Mouse (Mus musculus): ENCODE data around the gene Clpb. TPM values are rescaled to one million over a fixed set of nuclear protein-coding genes. Genes with fewer than 3 reads are reported as not detected.

Gene Clpb
- polyA plus RNA-seq, 1 experiment from 2014 or later = 49.5 TPM

- POLR2A ChIA-PET = no interaction called here
- no peak for TF ChIP-seq CTCF (IDR thresholded peaks at IDR 0.05)
- CTCF ChIA-PET = interaction anchor here (1.2 kb wide), 1 partner anchor 20 kb away, joined by 3 read pairs; no protein-coding TSS in a partner anchor
- DNase-seq (ENCODE audit: low read depth, low spot score) (no peak), ATAC-seq (no peak)
- H3K27me3 ChIP-seq = peaks cover 6% of the 10 kb centered on the region
- in situ Hi-C loops (cut with MboI; ENCODE audit: low pct_unique_long_range_greater_than_20kb) = no loop called here
Measured at GRCm38 (mm10) chr7:101633629-101634177, 29.7 kb upstream of the Clpb start.

DNA sequence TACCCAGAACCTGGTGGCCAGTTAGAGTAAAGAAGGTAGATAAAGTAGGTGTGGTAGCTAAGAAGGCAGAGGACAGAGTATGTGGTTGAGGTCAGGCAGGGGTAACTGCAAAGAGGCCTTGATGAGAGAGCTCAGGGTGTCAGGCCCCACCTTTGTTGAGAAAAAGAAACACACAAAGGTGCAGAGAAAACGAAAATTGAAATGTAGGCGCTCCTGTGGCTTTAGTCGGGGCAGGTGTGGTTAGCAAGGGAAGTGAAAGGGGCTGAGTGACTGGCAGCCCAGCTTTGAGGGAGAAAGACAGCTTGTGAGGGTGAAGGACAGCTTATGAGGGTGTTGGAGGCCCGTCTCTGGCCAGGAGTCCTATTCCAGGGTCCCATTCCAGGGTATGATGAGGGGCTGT is 28.9 kb upstream of the Clpb start:
- ATAC-seq (no peak), DNase-seq (ENCODE audit: low read depth, low spot score) (no peak)
- CTCF ChIA-PET = no interaction called here
- in situ Hi-C loops (cut with MboI; ENCODE audit: low pct_unique_long_range_greater_than_20kb) = no loop called here
- POLR2A ChIA-PET = no interaction called here
- TF ChIP-seq CTCF (IDR thresholded peaks at IDR 0.05) = no peak
- peaks cover 12% of the 10 kb centered on the region for H3K27me3 ChIP-seq

GRCm38 (mm10) chr7:101636056-101636455 is 27.4 kb upstream of the Clpb start:
- in situ Hi-C loops (cut with MboI; ENCODE audit: low pct_unique_long_range_greater_than_20kb) = no loop called here
- H3K27me3 ChIP-seq = peaks cover 12% of the 10 kb centered on the region
- TF ChIP-seq CTCF (IDR thresholded peaks at IDR 0.05) = no peak
- ChIA-PET CTCF (no interaction called here), POLR2A (no interaction called here)
- ATAC-seq (no peak), DNase-seq (ENCODE audit: low read depth, low spot score) (no peak)

- POLR2A ChIA-PET = no interaction called here
- ATAC-seq = no peak
- in situ Hi-C loops (cut with MboI; ENCODE audit: low pct_unique_long_range_greater_than_20kb) = no loop called here
- TF ChIP-seq CTCF (IDR thresholded peaks at IDR 0.05) = no peak
- CTCF ChIA-PET = interaction anchor here (1.2 kb wide), 1 partner anchor 10 kb away, joined by 3 read pairs; no protein-coding TSS in a partner anchor
- DNase-seq (ENCODE audit: low read depth, low spot score) = no peak
- peaks cover 11% of the 10 kb centered on the region for H3K27me3 ChIP-seq
Measured at GRCm38 (mm10) chr7:101643879-101644278, 19.6 kb upstream of the Clpb start.

DNA sequence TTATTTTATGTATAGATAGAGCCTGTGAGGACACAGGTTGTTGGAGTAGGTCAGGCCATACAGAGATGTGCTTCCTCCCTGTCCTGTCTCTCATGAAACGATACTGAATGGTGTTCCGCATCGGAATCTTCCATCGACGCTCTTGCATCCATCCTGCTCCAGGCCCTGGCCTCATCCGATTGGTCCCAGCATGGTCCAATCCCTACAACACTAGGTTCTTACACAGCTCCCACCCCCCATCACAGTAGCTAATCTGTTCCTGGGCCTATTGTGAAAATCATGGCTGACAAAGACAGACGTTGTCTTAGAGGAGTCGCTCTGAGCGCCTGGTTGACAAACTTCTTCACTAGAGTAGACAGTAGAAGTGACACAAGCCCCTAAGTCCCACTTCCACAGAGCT is 13.7 kb upstream of the Clpb start:
- ChIA-PET POLR2A (no interaction called here), CTCF (interaction anchor here (0.7 kb wide), 1 partner anchor 330 kb away, joined by 3 read pairs; no protein-coding TSS in a partner anchor)
- in situ Hi-C loops (cut with MboI; ENCODE audit: low pct_unique_long_range_greater_than_20kb) = loop anchor here (25.0 kb wide), 2 partner anchors 588 to 763 kb away; no protein-coding TSS in a partner anchor
- no peak for ATAC-seq
- no peak for DNase-seq (ENCODE audit: low read depth, low spot score)
- peaks cover 10% of the 10 kb centered on the region for H3K27me3 ChIP-seq
- TF ChIP-seq CTCF (IDR thresholded peaks at IDR 0.05) = no peak

GRCm38 (mm10) chr7:101650565-101650964 is 12.9 kb upstream of the Clpb start:
- CTCF ChIA-PET = no interaction called here

DNA sequence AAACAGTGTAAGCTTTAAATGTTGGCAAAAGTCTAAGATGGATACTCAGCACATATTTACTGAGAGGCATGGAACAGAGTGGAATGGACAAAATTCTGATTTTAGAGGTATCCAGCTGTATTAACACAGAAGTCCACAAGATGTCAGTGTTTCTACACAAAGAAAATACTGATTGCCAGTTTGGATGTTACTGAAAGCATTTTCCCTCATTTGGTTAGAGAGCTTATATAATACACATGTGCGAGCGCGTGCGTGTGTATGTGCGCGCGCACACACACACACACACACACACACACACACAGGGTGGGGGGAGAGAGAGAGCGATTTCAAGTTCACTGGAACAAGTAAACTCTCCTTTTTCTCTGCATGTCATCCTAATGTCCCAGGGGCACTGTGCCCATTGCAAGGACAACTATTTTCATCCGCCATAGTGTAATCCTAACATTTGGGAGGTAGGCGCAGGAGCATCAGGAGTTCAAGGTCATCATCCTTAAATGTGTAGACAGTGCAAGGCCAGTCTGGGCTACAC is 9.7 kb upstream of the Clpb start:
- in situ Hi-C loops (cut with MboI; ENCODE audit: low pct_unique_long_range_greater_than_20kb) = loop anchor here (25.0 kb wide), 2 partner anchors 584 to 759 kb away; no protein-coding TSS in a partner anchor
- CTCF ChIA-PET = interaction anchor here (0.6 to 1.9 kb wide), 13 partner anchors 9 to 425 kb away, joined by 3 to 5 read pairs (median 3); no protein-coding TSS in a partner anchor
- TF ChIP-seq CTCF (IDR thresholded peaks at IDR 0.05) = peak; percentile 65
- DNase-seq (ENCODE audit: low read depth, low spot score) (no peak), ATAC-seq (no peak)
- peaks cover 9% of the 10 kb centered on the region for H3K27me3 ChIP-seq
- POLR2A ChIA-PET = no interaction called here

More at GRCm38 (mm10) chr7:101650565-101650964, 12.9 kb upstream of the Clpb start:
- no peak for DNase-seq (ENCODE audit: low read depth, low spot score)
- TF ChIP-seq CTCF (IDR thresholded peaks at IDR 0.05) = peak; percentile 59
- POLR2A ChIA-PET = no interaction called here
- in situ Hi-C loops (cut with MboI; ENCODE audit: low pct_unique_long_range_greater_than_20kb) = loop anchor here (25.0 kb wide), 2 partner anchors 587 to 762 kb away; no protein-coding TSS in a partner anchor
- ATAC-seq = no peak
- H3K27me3 ChIP-seq = peaks cover 9% of the 10 kb centered on the region

- DNase-seq (ENCODE audit: low read depth, low spot score) (no peak), ATAC-seq (no peak)
- ChIA-PET CTCF (interaction anchor here (1.4 kb wide), 1 partner anchor 9 kb away, joined by 3 read pairs; no protein-coding TSS in a partner anchor), POLR2A (interaction anchor here (0.7 kb wide), 1 partner anchor 325 kb away, joined by 3 read pairs; no protein-coding TSS in a partner anchor)
- TF ChIP-seq CTCF (IDR thresholded peaks at IDR 0.05) = no peak
- H3K27me3 ChIP-seq = no peaks in the 10 kb centered on the region
- in situ Hi-C loops (cut with MboI; ENCODE audit: low pct_unique_long_range_greater_than_20kb) = loop anchor here (25.0 kb wide), 2 partner anchors 582 to 757 kb away; no protein-coding TSS in a partner anchor
Measured at GRCm38 (mm10) chr7:101654936-101655335, 8.5 kb upstream of the Clpb start.

GRCm38 (mm10) chr7:101662006-101662405 is 1.4 kb upstream of the Clpb start:
- ATAC-seq = no peak
- POLR2A ChIA-PET = no interaction called here

DNA sequence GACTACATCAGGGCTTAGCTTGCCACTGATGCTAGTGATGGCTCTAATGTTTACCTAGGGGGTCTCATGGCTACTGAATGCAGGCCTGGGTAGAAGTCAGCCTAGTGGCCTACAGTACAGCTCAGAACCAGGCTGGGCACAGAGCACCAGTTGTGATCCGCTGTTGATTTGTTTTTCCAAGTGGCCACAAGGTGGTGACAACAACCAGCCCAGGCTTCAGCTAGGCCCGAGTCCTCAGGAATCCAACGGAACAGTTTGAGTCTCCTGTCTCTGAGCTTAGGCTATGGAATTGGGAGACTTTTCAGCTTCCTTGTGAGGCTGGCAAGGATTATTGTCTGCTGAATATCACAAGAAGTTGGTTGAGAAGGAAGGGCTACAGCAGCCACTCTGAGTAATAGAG is 3.1 kb downstream of the Clpb start:
- peak; percentile 78 for TF ChIP-seq CTCF (IDR thresholded peaks at IDR 0.05)
- CTCF ChIA-PET = interaction anchor here (0.6 to 1.5 kb wide), 9 partner anchors 9 to 295 kb away, joined by 3 to 8 read pairs (median 3); no protein-coding TSS in a partner anchor
- no peaks in the 10 kb centered on the region for H3K27me3 ChIP-seq
- POLR2A ChIA-PET = no interaction called here
- DNase-seq (ENCODE audit: low read depth, low spot score) (no peak), ATAC-seq (peak; percentile 36)
- in situ Hi-C loops (cut with MboI; ENCODE audit: low pct_unique_long_range_greater_than_20kb) = loop anchor here (10.0 to 25.0 kb wide), 3 partner anchors 238 to 746 kb away; partner anchors contain the start of genes Lamtor1 and Tomt

More at GRCm38 (mm10) chr7:101662006-101662405, 1.4 kb upstream of the Clpb start:
- CTCF ChIA-PET = interaction anchor here (1.3 to 3.9 kb wide), 2 partner anchors 8 to 12 kb away, joined by 5 to 26 read pairs; no protein-coding TSS in a partner anchor
- TF ChIP-seq CTCF (IDR thresholded peaks at IDR 0.05) = peak; percentile 67
- H3K27me3 ChIP-seq = no peaks in the 10 kb centered on the region
- in situ Hi-C loops (cut with MboI; ENCODE audit: low pct_unique_long_range_greater_than_20kb) = loop anchor here (5.0 to 25.0 kb wide), 4 partner anchors 243 to 750 kb away; partner anchors contain the start of genes Lamtor1 and Tomt
- no peak for DNase-seq (ENCODE audit: low read depth, low spot score)

All from Patski (cell line).